Mouse (Mus musculus) c-Kit-negative CD71-positive TER-119-positive erythroid progenitor cells, embryonic 14.5 days (primary cell): ENCODE results near the gene Prickle2.

Source experiments
- DNase-seq: peaks from one replicate; pipeline ENCODE4 v3.0.0-alpha.2; 2013; ENCODE audit warnings: low read depth, low spot score

Gene Prickle2

GRCm38 (mm10) chr6:92706145-92706466 is at the start of gene Prickle2:
Prickle2 (minus strand) TSS chr6:92706155.
- DNase-seq = no peak

DNA sequence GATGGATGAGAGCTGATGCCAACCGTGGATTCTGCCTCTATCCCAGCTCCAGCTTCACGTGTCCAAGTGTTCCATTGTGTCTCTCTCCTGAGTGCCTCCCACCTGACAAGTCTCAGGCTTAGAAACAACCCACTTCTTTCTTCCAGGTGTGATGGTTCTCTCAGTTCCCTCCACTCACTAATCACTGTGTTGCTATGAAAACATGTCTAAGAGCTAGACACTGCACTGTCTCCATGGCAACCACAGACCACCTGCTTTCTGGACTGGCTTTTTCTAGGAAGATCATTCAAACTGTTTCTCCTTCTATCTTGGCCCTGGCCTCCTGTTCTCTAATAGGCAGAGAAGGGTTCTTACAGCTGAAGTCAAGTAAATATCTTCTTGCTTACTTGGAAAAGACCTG is 46.8 kb upstream of the Prickle2 start:
- DNase-seq = no peak

- DNase-seq = no peak
Observed at GRCm38 (mm10) chr6:92749420-92749819, 43.5 kb upstream of the Prickle2 start.

- no peak for DNase-seq
Observed at GRCm38 (mm10) chr6:92743605-92744004, 37.6 kb upstream of the Prickle2 start.

GRCm38 (mm10) chr6:92737116-92737515 is 31.2 kb upstream of the Prickle2 start:
- no peak for DNase-seq

DNA sequence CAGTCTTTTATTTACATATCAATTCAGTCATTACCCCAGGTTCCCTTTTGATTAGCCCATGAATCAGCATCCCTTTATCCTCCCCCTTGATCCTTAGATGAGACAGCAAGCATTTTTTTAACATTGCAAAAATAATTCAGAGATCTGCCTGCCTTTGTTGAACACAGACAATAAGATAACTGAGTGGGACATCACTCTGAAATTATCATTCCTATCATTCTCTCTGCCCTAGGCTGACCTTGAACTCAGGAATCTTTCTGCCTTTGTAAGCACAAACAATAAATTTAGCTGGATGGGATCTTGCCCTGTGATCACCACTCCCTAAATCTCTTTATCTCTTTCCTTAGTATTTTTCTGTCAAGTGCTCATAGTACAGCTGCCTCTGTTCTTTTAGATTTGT is 27.7 kb upstream of the Prickle2 start:
- no peak for DNase-seq

DNA sequence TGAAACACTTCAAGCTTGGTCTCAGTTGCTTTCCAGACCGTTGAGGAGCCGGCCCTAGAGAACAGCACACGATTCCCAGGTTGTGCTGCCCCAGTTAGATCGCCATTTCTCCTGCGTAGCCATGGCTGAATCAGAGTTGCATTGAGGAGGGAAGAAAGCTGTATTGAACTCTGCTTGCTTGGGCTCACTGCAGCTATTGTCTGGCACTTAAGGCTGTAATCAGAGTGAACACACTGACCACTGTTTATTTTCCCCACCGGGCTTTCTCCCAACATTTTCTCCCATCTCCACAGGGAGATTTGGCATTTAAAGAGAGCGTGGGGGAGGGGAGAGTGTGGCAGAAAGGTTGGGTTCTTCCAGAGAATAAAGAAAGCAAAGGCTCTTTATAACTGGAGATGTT is 22.6 kb upstream of the Prickle2 start:
- no peak for DNase-seq

DNA sequence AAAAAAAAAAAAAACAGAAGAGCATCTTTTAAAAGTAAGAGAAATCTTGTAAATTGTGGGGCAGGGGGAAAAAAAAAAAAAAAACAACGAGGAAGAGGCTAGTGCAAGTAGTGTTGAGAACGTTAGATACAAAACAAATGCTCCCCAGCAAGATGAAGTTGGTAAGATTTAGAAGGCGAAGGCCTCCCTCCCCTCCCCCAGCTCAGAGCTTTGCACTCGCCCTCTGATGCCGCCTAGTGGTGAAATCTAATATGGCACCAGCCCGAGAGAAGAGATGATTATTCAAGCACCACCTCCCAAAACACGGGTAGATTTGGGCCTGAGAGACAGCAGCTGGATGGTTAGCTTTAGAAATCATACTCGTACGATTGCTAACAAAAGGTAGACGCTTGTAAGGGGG is 22.1 kb upstream of the Prickle2 start:
- DNase-seq = no peak

- DNase-seq = no peak
Observed at GRCm38 (mm10) chr6:92727351-92727986, 21.5 kb upstream of the Prickle2 start.

GRCm38 (mm10) chr6:92726121-92726520 is 20.2 kb upstream of the Prickle2 start:
- no peak for DNase-seq

GRCm38 (mm10) chr6:92724394-92724793 is 18.4 kb upstream of the Prickle2 start:
- no peak for DNase-seq

DNA sequence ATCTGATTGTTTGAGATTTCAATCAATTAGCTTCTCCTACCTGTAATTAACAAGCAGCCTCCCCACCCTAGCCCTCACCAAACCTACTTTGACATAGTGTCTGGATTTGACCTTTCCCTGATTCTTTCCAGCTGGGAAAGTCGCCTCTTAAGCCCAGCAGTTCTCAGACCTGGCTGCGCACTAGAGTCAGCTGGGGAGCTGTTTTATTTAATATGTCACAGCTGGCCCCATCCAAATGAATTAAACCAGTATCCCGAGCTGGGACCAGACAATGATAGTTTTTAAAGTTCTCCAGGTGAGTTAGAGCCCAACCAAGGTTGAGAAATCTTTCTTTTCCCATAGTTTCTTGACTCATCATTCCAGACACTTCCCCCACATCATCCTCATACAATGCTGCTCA is 9.9 kb upstream of the Prickle2 start:
- DNase-seq = no peak

DNA sequence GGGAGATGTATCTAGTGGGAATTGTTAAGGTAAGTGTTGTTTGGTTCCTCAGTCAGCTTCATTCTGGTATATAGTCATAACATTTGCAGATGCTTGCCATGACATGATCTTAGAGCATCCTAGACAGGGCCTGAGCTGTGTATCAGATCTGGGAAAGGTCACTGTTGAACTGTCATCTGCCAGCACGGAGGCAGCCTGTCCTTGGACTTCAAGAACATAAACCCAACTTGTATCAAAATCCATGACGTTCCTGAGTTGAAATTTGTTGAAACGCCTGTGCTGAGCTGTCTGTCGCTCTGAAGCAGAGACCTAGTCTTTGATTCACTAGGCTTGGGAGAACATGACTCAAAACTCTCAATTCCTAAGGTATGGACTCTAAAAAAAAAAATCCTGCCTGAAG is 8.8 kb upstream of the Prickle2 start:
- no peak for DNase-seq

GRCm38 (mm10) chr6:92708137-92708536 is 2.2 kb upstream of the Prickle2 start:
- no peak for DNase-seq

DNA sequence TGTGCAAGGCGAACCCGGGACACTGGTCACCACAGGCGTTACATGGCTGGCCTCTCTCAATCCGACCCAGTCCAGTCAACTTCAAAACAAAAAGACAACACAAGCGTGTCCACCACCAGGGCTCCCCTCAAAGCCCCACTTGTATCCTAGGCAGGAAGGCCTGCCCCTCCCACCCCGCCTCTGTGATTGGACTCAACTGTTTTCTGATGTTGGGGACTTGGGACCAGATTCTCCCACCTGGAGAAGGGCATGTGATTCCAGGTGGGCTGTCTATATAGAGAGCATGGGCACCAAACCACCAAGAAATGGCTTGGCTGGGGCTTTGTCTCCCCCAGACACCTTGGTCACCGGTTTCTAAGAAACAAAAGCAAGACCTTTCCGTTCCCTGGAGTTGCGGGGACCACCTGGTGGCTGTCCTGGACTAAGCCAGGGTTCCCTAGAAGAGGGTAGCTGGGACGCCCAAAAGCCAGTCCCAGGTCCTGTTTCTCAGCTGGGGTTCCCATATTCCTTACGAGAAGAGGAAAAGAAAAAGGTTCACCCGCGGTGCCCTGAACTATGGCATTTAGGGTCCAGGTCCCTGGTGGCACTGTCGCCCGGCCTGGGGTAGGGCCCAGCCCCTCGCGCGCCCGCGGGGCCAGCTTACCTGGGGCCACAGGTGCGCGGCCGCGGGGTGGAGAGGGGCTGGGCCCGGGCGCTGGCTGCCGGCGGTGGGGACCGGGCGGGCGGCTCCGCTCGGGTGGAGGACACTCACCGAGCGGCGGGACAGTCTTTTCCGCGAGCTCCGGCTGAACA is 406 bp downstream of the Prickle2 start:
- no peak for DNase-seq

DNA sequence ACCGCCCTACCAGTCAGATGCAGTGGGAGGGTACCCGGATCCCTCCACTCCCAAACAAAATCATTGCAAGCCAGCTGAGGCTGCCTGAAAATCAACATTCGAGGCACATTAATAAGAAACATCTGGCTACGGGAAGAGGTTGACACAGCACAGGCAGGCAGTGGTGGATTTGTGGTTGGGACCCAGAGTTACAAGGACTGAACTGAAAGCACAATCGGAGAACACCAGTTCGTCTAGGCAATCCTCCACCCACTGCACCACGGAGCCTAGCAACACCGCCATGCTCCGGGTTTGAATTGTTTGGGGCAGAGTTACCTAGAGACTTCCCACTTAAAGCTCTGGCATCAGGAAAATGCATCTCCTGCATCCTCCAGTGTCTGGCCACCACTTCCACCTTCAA is 1.1 kb downstream of the Prickle2 start:
- DNase-seq = no peak

DNA sequence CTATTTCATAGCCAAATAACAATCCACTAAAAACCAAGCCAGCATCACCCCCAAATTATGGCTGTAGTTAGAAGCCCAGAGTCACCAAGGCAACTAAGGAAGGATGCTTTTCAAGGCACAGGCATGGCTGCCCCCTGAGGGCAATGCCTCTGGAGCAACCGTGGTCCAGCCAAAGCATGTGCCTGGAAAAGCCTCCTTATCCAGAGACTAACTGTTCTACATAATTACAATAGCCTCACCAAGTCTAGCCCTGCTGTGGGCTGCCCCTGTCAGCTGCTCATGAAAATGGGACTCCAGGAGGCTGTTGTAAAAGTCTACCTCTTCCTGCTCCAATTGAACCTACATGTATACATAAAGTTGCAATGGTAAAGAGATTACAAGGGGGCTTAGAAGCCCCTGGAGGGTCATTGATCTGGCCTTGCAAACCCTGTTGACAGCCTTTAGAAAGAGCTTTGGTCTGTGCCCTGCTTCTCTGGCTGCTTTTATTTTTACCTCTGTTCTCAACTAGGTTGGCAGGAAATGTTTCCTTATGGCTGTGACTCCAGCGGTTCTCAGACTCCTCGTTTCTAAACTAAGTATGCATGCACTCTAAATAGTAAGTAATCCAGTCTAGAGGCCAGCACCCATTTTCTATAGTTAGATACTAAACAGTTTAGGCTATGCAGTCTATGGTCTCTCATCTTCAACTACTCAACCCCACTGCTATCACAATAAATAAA is 6.3 kb downstream of the Prickle2 start:
- no peak for DNase-seq

DNA sequence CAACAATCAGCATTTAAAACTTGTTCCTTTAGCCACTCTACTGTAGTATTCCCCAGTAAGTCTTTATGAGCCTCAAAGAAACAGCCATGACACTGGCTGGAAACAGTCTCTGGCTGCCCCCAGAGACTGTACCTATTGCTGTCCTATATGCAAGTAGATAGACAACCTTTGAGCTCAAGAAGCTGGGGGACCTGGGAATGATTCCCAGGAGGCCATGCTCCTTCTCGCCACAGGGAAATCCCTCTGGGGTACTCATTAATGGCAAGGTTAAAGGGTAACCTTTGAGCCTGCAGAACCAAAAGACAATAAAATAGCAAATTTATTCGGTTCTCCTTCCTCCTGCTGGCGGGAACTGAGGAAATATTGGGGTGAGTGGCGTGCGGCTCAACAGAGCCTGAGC is 8.1 kb downstream of the Prickle2 start:
- DNase-seq = no peak

DNA sequence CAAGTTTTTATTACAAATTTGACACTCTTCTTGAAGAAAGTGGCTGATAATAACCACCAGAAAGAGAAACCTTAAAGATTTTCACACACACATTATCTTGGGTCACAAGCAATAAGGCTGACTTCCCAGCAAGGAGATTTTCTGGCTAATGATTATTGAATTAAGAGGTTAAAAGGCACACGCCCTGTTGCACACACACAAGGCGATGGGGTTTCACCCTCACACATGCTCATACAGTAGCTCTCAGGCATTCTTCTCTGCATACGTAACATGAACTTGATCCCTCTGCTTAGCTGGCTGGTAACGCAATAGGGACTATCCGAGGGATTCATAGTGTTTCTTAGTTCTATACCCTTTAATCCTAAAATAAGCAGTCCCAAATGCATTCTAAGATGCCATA is 18.6 kb downstream of the Prickle2 start:
- no peak for DNase-seq

- DNase-seq = no peak
Observed at GRCm38 (mm10) chr6:92674394-92674925, 31.5 kb downstream of the Prickle2 start.

DNA sequence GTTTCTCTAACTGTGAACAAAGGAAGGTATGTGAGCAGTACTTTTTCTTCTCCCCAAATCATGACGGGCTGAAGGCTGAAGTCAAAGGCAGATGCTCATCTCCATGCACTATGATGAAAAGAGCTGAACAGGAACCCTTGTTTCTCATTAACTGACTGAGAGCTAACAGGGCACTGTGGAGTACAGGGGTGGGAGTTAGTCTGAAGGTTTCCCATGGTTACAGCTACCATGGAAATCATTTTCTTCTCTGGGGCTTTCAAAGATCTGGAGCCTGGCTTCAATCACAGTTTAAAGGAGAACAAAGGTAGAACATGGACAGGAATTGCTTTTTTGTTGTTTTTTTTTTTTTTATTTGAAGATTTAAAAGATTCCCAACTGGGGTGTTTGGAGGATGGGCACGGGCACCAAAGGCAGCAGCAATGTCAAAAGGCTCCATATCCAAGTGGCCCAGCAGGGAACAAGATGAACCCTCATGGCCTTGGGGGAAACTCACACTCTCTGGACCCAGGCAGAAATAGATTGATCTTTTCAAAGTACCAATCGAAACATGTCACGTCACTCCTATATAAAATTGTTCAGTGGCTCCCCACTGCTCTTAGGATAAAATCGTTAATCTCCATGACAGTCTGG is 35.3 kb downstream of the Prickle2 start:
- no peak for DNase-seq

DNA sequence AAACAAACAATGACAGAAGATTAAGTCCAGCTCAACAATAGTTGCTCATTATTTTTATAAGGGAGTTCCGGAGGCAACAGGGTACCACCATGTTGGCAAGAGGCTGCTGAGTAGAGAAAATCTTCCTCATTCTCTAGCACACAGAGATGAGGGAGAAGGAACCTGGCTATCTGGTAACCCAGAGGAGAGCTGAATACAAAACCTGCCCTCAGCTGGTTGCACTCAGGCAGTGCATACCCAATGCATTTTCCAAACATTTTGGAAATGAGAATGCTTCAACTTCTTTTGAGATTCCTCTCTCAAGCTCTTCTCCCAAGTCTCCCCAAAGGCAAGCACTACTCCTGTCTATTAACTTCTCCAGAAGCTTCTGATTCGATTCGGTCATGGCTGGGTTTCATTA is 36.3 kb downstream of the Prickle2 start:
- no peak for DNase-seq
